Mouse (Mus musculus) granulocyte monocyte progenitor cell, adult 5-6 weeks (primary cell): ENCODE measurements at regions not wholly inside any gene's neighbourhood (a gene's known extent, or its start where the extent isn't known, plus 50 kb on each side); places are given as distances from the start of the nearest gene placed in this dataset.

ENCODE experiments used
- ATAC-seq: replicated peaks from 2 replicates; pipeline ENCODE4 v1.8.0; 2016; ENCODE audit warnings: mild to moderate bottlenecking, moderate TSS enrichment, inconsistent platforms; ENCODE audit not compliant: poor library complexity, severe bottlenecking

- peak; percentile 65 for ATAC-seq
These were observed 55.0 kb upstream of the Tbl1xr1 start for GRCm38 (mm10) chr3:22021360-22021935.

GRCm38 (mm10) chr3:22022418-22022817 lies 54.0 kb upstream of the Tbl1xr1 start:
- ATAC-seq, result no peak

GRCm38 (mm10) chr3:22023049-22023448 lies 53.4 kb upstream of the Tbl1xr1 start:
- ATAC-seq, result no peak

- no peak for ATAC-seq
These were observed 52.9 kb upstream of the Tbl1xr1 start for GRCm38 (mm10) chr3:22023551-22023950.

- ATAC-seq, result peak; percentile 53
These were observed 52.3 kb upstream of the Tbl1xr1 start for GRCm38 (mm10) chr3:22024200-22024599.

DNA sequence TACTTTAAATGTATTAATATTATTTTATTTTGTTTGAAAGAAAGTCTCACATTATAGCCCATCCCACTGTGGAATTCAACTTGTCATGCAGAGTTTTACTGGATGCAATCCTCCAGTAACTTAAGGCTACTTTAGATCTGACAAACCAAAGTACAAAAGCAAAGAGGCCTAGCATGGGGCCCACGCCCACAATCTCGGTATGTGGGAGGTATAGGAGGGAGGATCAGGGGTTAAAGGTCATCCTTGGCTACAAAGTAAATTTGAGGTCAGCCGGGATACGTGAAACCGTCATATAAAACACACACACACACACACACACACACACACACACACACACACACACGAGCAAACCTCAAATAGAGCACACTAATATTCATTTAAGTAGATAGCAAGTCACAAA lies 51.3 kb upstream of the Tbl1xr1 start:
- no peak for ATAC-seq

GRCm38 (mm10) chr3:22025615-22026014 lies 50.8 kb upstream of the Tbl1xr1 start:
- ATAC-seq, result no peak
